Mouse (Mus musculus) lung, postnatal 0 days (tissue): Measurements from ENCODE around the gene Mrpl34. TPM values are rescaled to one million over a fixed set of nuclear protein-coding genes. Genes with fewer than 3 reads are reported as not detected.

Experiments used
- ATAC-seq: fragments of 200-750 bp; cut with Nextera tagmentation; 2 replicates; pipeline ENCODE4 v1.8.0; 2017; ENCODE audit warnings: moderate library complexity
- DNase-seq: peaks from one replicate; pipeline ENCODE4 v3.0.0-alpha.2; 2016; ENCODE audit warnings: low spot score
- H3K27ac ChIP-seq: fragments of 300-500 bp; sonication (generic); 2 replicates; pipeline ENCODE4 v1.5.1; 2014; ENCODE audit warnings: antibody characterized with exemption, mild to moderate bottlenecking, low read length, mixed read lengths
- H3K27me3 ChIP-seq: fragments of 300-500 bp; sonication (generic); replicated peaks from 2 replicates; pipeline ENCODE4 v1.6.1; 2014; ENCODE audit warnings: low read length, mixed read lengths; ENCODE audit not compliant: insufficient read depth
- H3K36me3 ChIP-seq: fragments of 300-500 bp; sonication (generic); 2 replicates; pipeline ENCODE4 v1.6.1; 2014; ENCODE audit warnings: low read length, mixed read lengths; ENCODE audit not compliant: insufficient read depth
- H3K4me1 ChIP-seq: fragments of 300-500 bp; sonication (generic); 2 replicates; pipeline ENCODE4 v1.6.1; 2014; ENCODE audit warnings: antibody characterized with exemption, low read depth, low read length, mixed read lengths; ENCODE audit not compliant: insufficient read depth
- H3K4me2 ChIP-seq: fragments of 300-500 bp; sonication (generic); replicated peaks from 2 replicates; pipeline ENCODE4 v1.6.1; 2014; ENCODE audit warnings: low read depth, mild to moderate bottlenecking, low read length, moderate library complexity, mixed read lengths
- H3K4me3 ChIP-seq: fragments of 300-500 bp; sonication (generic); 2 replicates; pipeline ENCODE4 v1.5.1; 2014; ENCODE audit warnings: low read depth, low read length
- H3K9ac ChIP-seq: fragments of 300-500 bp; sonication (generic); replicated peaks from 2 replicates; pipeline ENCODE4 v1.6.1; 2014; ENCODE audit warnings: low read depth, mild to moderate bottlenecking
- H3K9me3 ChIP-seq: fragments of 300-500 bp; sonication (generic); 2 replicates; pipeline ENCODE4 v1.6.1; 2016; ENCODE audit warnings: low read length, mixed read lengths
- CTCF ChIP-seq: IDR thresholded peaks from 2 replicates; pipeline ENCODE4 v1.5.1; 2016; ENCODE audit warnings: antibody characterized with exemption, mild to moderate bottlenecking
- EP300 ChIP-seq: IDR thresholded peaks from 2 replicates; pipeline ENCODE4 v1.6.1; 2016; ENCODE audit warnings: antibody characterized with exemption, mild to moderate bottlenecking, control low read depth
- WGBS: fragments of 180-500 bp; shearing (Covaris S2); extraction: QIAGEN DNeasy Blood & Tissue Kit; methylation state at CpG from one replicate; pipeline ENCODE4 v1.1.7; 2014; 5-methylcytosine and 5-hydroxymethylcytosine counted together
- polyA plus RNA-seq: library from polyadenylated mRNA; unstranded; fragments of >200 nt; fragmentation: Nextera tagmentation; extraction: Ambion mirVana; gene quantifications from 2 replicates; pipeline ENCODE4 v1.2.1, GENCODE M21; 2015

Mrpl34 gene
- polyA plus RNA-seq, 1 experiment from 2014 or later = 146 TPM

GRCm38 (mm10) chr8:71467201-71467600 is 2.4 kb downstream of the Mrpl34 start:
- DNase-seq (no peak), ATAC-seq (no peak)
- no peak overlapping the region for H3K4me2 ChIP-seq
- no peaks in the 10 kb centered on the region for H3K27me3 ChIP-seq
- H3K9ac ChIP-seq = no peak overlapping the region
- H3K9me3 ChIP-seq = no peaks in the 10 kb centered on the region
- peaks cover 22% of the 10 kb centered on the region; the same call in 1 of the 2 replicates for H3K4me1 ChIP-seq
- no peaks in the 10 kb centered on the region for H3K36me3 ChIP-seq
- H3K27ac ChIP-seq = no peak overlapping the region
- TF ChIP-seq CTCF (no peak), EP300 (no peak)
- 88% methylated on average over 2 of the region's 2 CpGs for WGBS
- H3K4me3 ChIP-seq = no peak overlapping the region

GRCm38 (mm10) chr8:71468001-71468400 is 3.2 kb downstream of the Mrpl34 start:
- Histone ChIP-seq H3K9me3 (no peaks in the 10 kb centered on the region), H3K27me3 (no peaks in the 10 kb centered on the region), H3K4me2 (no peak overlapping the region), H3K9ac (no peak overlapping the region), H3K4me3 (no peak overlapping the region), H3K27ac (no peak overlapping the region), H3K36me3 (no peaks in the 10 kb centered on the region), H3K4me1 (peaks cover 18% of the 10 kb centered on the region; the same call in 1 of the 2 replicates)
- DNase-seq = no peak
- no peak for TF ChIP-seq CTCF
- TF ChIP-seq EP300 = no peak
- no peak for ATAC-seq
- 84% methylated on average over 1 of the region's 1 CpGs for WGBS

- 0 out of 2 replicates have a peak, but pooled peaks cover 8% of the 10 kb centered on the region for H3K36me3 ChIP-seq
Measured at GRCm38 (mm10) chr8:71468916-71469315, 4.2 kb downstream of the Mrpl34 start, which contains the start of gene Dda1. TSS of gene Dda1 (plus strand) at chr8:71469199.

GRCm38 (mm10) chr8:71469411-71469810 is 4.7 kb downstream of the Mrpl34 start:
- Histone ChIP-seq H3K27ac (peak overlapping the region; percentile 63), H3K4me2 (peak overlapping the region; percentile 86), H3K9ac (peak overlapping the region; percentile 32), H3K9me3 (no peaks in the 10 kb centered on the region), H3K4me3 (peak overlapping the region; percentile 56), H3K4me1 (peaks cover 6% of the 10 kb centered on the region; the same call in 1 of the 2 replicates), H3K27me3 (no peaks in the 10 kb centered on the region), H3K36me3 (0 out of 2 replicates have a peak, but pooled peaks cover 8% of the 10 kb centered on the region)
- DNase-seq (peak; percentile 70), ATAC-seq (peak; percentile 5; the same call in 1 of the 2 replicates)
- TF ChIP-seq EP300 = no peak
- under 1% methylated on average over 23 of the region's 24 CpGs for WGBS

More at GRCm38 (mm10) chr8:71468916-71469315, 4.2 kb downstream of the Mrpl34 start, which contains the start of gene Dda1:
- ATAC-seq (peak; percentile 88), DNase-seq (peak; percentile 100)
- Histone ChIP-seq H3K9me3 (no peaks in the 10 kb centered on the region), H3K4me1 (peaks cover 9% of the 10 kb centered on the region; the same call in 1 of the 2 replicates), H3K9ac (peak within 1 kb of the TSS; percentile 32), H3K27me3 (no peaks in the 10 kb centered on the region), H3K4me2 (peak within 1 kb of the TSS; percentile 86), H3K27ac (peak within 1 kb of the TSS; percentile 63), H3K4me3 (peak within 1 kb of the TSS; percentile 56)
- under 1% methylated on average over 44 of the region's 52 CpGs for WGBS
- TF ChIP-seq EP300 = no peak
- no peak for TF ChIP-seq CTCF

GRCm38 (mm10) chr8:71470146-71470912 is 5.6 kb downstream of the Mrpl34 start:
- Histone ChIP-seq H3K36me3 (0 out of 2 replicates have a peak, but pooled peaks cover 8% of the 10 kb centered on the region), H3K4me2 (peak overlapping the region; percentile 86), H3K9me3 (no peaks in the 10 kb centered on the region), H3K4me3 (0 out of 2 replicates have a peak overlapping the region, but pooled peaks have one; percentile 56), H3K27me3 (no peaks in the 10 kb centered on the region), H3K27ac (no peak overlapping the region), H3K9ac (peak overlapping the region; percentile 32), H3K4me1 (peaks cover 3% of the 10 kb centered on the region; the same call in 1 of the 2 replicates)
- no peak for TF ChIP-seq CTCF
- TF ChIP-seq EP300 = no peak
- DNase-seq (no peak), ATAC-seq (no peak)
- WGBS = 79% methylated on average over 3 of the region's 3 CpGs

- 0 out of 2 replicates have a peak, but pooled peaks cover 8% of the 10 kb centered on the region for H3K36me3 ChIP-seq
- no peak for TF ChIP-seq CTCF
- TF ChIP-seq EP300 = no peak
- no peak overlapping the region for H3K4me2 ChIP-seq
- 70% methylated on average over 5 of the region's 5 CpGs for WGBS
- H3K4me1 ChIP-seq = peaks cover 5% of the 10 kb centered on the region; the same call in 1 of the 2 replicates
- DNase-seq = no peak
- no peaks in the 10 kb centered on the region for H3K27me3 ChIP-seq
- H3K4me3 ChIP-seq = no peak overlapping the region
- H3K27ac ChIP-seq = no peak overlapping the region
- no peak for ATAC-seq
- no peak overlapping the region for H3K9ac ChIP-seq
- no peaks in the 10 kb centered on the region for H3K9me3 ChIP-seq
Measured at GRCm38 (mm10) chr8:71470913-71471255, 6.1 kb downstream of the Mrpl34 start.
